26 mouse cellular contexts compared by ENCODE assay signal in genomic region chr9:72782121-72782520, GRCm38 (mm10). TPM values are rescaled to one million over a fixed set of nuclear protein-coding genes. Genes with fewer than 3 reads are reported as not detected.
A peak's percentile ranks its signal among the peaks of the same experiment; 100 is the strongest.
DNase-seq lines count a peak whose midpoint lies in the region; ATAC-seq lines count a peak whose summit lies in the region.
"Had no signal": no experiment of that assay in that cellular context is flagged by ENCODE, and none has a peak within 500 bp of the region (broad histone marks: within the 10 kb centered on the region; RNA-seq: fewer than 3 reads in every experiment).

No protein-coding gene starts in this region.

- no peak overlapping the region for H3K4me3 ChIP-seq in hindbrain, embryonic 10.5 days
- H3K4me3 ChIP-seq in hindbrain, embryonic 14.5 days (replicated peaks; ENCODE audit: low read length), result no peak overlapping the region
- no peak overlapping the region for H3K4me3 ChIP-seq in limb, embryonic 11.5 days (ENCODE audit: low read depth, low read length)
- H3K4me3 ChIP-seq: forebrain, embryonic 10.5 days; left cerebral cortex, adult 2 months; liver, embryonic 13.5 days; midbrain, embryonic 13.5 days; neural tube, embryonic 12.5 days had no signal

- peak; percentile 67 for DNase-seq in embryo, embryonic 10.5 days (ENCODE audit: low spot score)
- no peak for DNase-seq in embryo, embryonic 11 days
- DNase-seq in hindbrain, embryonic 10.5 days (ENCODE audit: low spot score), result no peak
- no peak for DNase-seq in hindbrain, embryonic 14.5 days (ENCODE audit: low spot score)
- no peak for DNase-seq in limb, embryonic 11.5 days (ENCODE audit: low spot score)
- no peak for DNase-seq in lung, postnatal 10 days
- no peak for DNase-seq in thymus, postnatal 14 days
- DNase-seq: adrenal gland, adult 8-10 months; cerebellum, adult 11-12 months; cerebellum, postnatal 10 days; forebrain, postnatal 0 days; gastrocnemius, postnatal 25 days; layer of hippocampus, adult 9-11 months; liver, embryonic 13.5 days; lung, adult 2 months; retina, postnatal 1 day; right cerebral cortex, postnatal 25 days; spleen, adult 18-20 months; thymus, postnatal 25 days had no signal

- H3K9me3 ChIP-seq in hindbrain, embryonic 10.5 days, result no peaks in the 10 kb centered on the region
- H3K9me3 ChIP-seq in hindbrain, embryonic 14.5 days (ENCODE audit: control insufficient read depth, low read length), result no peaks in the 10 kb centered on the region
- no peaks in the 10 kb centered on the region for H3K9me3 ChIP-seq in limb, embryonic 11.5 days (ENCODE audit: control insufficient read depth, low read length)
- H3K9me3 ChIP-seq: forebrain, embryonic 10.5 days; liver, embryonic 13.5 days; midbrain, embryonic 13.5 days; neural tube, embryonic 12.5 days had no signal

- H3K27me3 ChIP-seq in hindbrain, embryonic 10.5 days (ENCODE audit: insufficient read depth, poor library complexity, severe bottlenecking), result no peaks in the 10 kb centered on the region
- H3K27me3 ChIP-seq in hindbrain, embryonic 14.5 days (ENCODE audit: control insufficient read depth, insufficient read depth, low read length), result no peaks in the 10 kb centered on the region
- peaks cover 5% of the 10 kb centered on the region; the same call in 1 of the 2 replicates for H3K27me3 ChIP-seq in limb, embryonic 11.5 days (ENCODE audit: control insufficient read depth, insufficient read depth, low read length)
- H3K27me3 ChIP-seq: liver, embryonic 13.5 days; midbrain, embryonic 13.5 days; neural tube, embryonic 12.5 days had no signal

- peak overlapping the region; percentile 35 for H3K27ac ChIP-seq in hindbrain, embryonic 10.5 days
- no peak overlapping the region for H3K27ac ChIP-seq in hindbrain, embryonic 14.5 days
- H3K27ac ChIP-seq in limb, embryonic 11.5 days (replicated peaks; ENCODE audit: low read depth, low read length), result no peak overlapping the region
- H3K27ac ChIP-seq: hindbrain, postnatal 0 days; left cerebral cortex, adult 2 months; liver, embryonic 13.5 days; midbrain, embryonic 13.5 days; neural tube, embryonic 12.5 days had no signal

- no peak for ATAC-seq in hindbrain, embryonic 14.5 days (ENCODE audit: low FRiP score)
- ATAC-seq in limb, embryonic 11.5 days (ENCODE audit: insufficient number of reproducible peaks, low FRiP score, low TSS enrichment, low read depth), result peak; percentile 53; the same call in 1 of the 2 replicates
- ATAC-seq: activated CD4-positive, CD25-positive, alpha-beta regulatory T cell, adult 4 months; forebrain, postnatal 0 days; hindbrain, postnatal 0 days; intestine, embryonic 16.5 days; midbrain, embryonic 13.5 days had no signal

- no peak overlapping the region for H3K9ac ChIP-seq in hindbrain, embryonic 14.5 days
- H3K9ac ChIP-seq in limb, embryonic 11.5 days (ENCODE audit: low read length), result no peak overlapping the region
- H3K9ac ChIP-seq: forebrain, postnatal 0 days; liver, embryonic 13.5 days; midbrain, embryonic 13.5 days; neural tube, embryonic 12.5 days had no signal

- no peak overlapping the region for H3K4me2 ChIP-seq in hindbrain, embryonic 14.5 days (replicated peaks)
- H3K4me2 ChIP-seq in limb, embryonic 11.5 days (ENCODE audit: low read depth, severe bottlenecking), result no peak overlapping the region
- H3K4me2 ChIP-seq: liver, embryonic 13.5 days; midbrain, embryonic 13.5 days; neural tube, embryonic 12.5 days had no signal

- peaks cover 36% of the 10 kb centered on the region for H3K4me1 ChIP-seq in hindbrain, embryonic 10.5 days (replicated peaks)
- H3K4me1 ChIP-seq in hindbrain, embryonic 14.5 days (replicated peaks; ENCODE audit: control insufficient read depth, insufficient read depth, low read length), result 0 out of 2 replicates have a peak, but pooled peaks cover 5% of the 10 kb centered on the region
- peaks cover 17% of the 10 kb centered on the region for H3K4me1 ChIP-seq in limb, embryonic 11.5 days (ENCODE audit: control insufficient read depth, insufficient read depth, low read length)

- WGBS in hindbrain, embryonic 10.5 days, result 44% methylated on average over 8 of the region's 8 CpGs
- 59% methylated on average over 8 of the region's 8 CpGs for WGBS in hindbrain, embryonic 14.5 days
- WGBS in limb, embryonic 11.5 days, result 14% methylated on average over 8 of the region's 8 CpGs

- H3K36me3 ChIP-seq in hindbrain, embryonic 10.5 days, result no peaks in the 10 kb centered on the region
- H3K36me3 ChIP-seq in hindbrain, embryonic 14.5 days (replicated peaks; ENCODE audit: control insufficient read depth, insufficient read depth), result no peaks in the 10 kb centered on the region
- H3K36me3 ChIP-seq in limb, embryonic 11.5 days (ENCODE audit: control insufficient read depth, insufficient read depth, low read length), result no peaks in the 10 kb centered on the region
- H3K36me3 ChIP-seq: forebrain, embryonic 10.5 days; liver, embryonic 13.5 days; midbrain, embryonic 13.5 days; neural tube, embryonic 12.5 days had no signal

RNA-seq across cellular contexts. Expression of gene Prtg, which starts 24.6 kb away (rescaled TPM):
- polyA plus RNA-seq in hindbrain, embryonic 10.5 days (2016; fragmentation: Nextera tagmentation; extraction: Ambion mirVana), result 7.6 and 19.9 TPM in 2 replicates
- polyA plus RNA-seq in hindbrain, embryonic 14.5 days (2014; fragmentation: Nextera tagmentation; extraction: Ambion mirVana), result 0.82 and 0.98 TPM in 2 replicates
- polyA plus RNA-seq in limb, embryonic 11.5 days (2014; fragmentation: Nextera tagmentation; extraction: Ambion mirVana), result 2.7 and 3.2 TPM in 2 replicates
- polyA plus RNA-seq: activated CD4-positive, CD25-positive, alpha-beta regulatory T cell, adult 4 months had no signal
